Mouse (Mus musculus) liver, embryonic 14.5 days (tissue): ENCODE measurements around the gene Gstm3.

Experiments used
- CTCF ChIP-seq: IDR thresholded peaks from 2 replicates; pipeline ENCODE4 v1.5.1; 2016; ENCODE audit warnings: antibody characterized with exemption, low read depth, control low read depth
- EP300 ChIP-seq: IDR thresholded peaks from 2 replicates; pipeline ENCODE4 v1.6.1; 2016; ENCODE audit warnings: antibody characterized with exemption, low read depth

DNA sequence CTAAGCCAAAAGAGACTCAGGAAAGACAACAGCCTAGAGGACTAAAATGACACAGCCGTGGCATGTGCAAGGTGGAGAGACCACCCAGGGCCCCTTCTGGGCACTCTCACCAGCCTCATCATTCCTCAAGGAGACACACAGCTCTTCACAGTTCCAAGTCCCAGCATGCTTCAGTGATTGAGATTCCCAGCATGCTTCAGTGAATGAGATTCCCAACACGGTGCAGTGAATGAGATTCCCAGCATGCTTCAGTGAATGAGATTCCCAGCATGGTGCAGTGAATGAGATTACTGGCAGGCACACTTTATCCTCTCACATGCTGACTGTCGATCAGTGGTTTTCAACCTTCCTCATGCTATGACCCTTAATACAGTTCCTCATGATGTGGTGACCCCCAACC lies 42.5 kb upstream of the Gstm3 start:
- TF ChIP-seq CTCF (no peak), EP300 (no peak)
